Mouse (Mus musculus) liver, adult (tissue): Measurements from ENCODE around the gene Aldh3b3.

ENCODE experiments used
- GATA4 ChIP-seq: IDR thresholded peaks from 2 replicates; pipeline ENCODE4 v1.6.1; 2014; ENCODE audit warnings: mild to moderate bottlenecking, low read length; ENCODE audit not compliant: insufficient replicate concordance

The Aldh3b3 gene

DNA sequence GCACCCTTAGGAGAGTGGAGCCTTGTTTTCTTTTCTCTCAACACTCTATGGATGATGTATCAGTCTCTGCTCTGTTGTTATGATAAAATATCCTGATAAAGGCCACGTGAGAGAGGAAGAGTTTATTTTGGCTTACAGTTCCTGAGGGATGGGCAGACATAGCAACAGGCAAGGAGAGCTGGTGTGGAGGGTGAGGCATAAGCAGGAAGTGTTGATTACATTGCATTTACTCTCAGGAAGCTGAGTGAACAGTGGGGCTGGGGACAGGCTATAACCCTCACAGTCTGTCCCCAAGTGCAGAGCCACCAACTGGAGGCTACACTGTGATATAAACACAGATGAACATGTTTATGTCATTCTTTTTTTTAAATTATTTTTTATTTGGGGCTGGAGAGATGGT lies 6.3 kb upstream of the Aldh3b3 start:
- no peak for TF ChIP-seq GATA4

DNA sequence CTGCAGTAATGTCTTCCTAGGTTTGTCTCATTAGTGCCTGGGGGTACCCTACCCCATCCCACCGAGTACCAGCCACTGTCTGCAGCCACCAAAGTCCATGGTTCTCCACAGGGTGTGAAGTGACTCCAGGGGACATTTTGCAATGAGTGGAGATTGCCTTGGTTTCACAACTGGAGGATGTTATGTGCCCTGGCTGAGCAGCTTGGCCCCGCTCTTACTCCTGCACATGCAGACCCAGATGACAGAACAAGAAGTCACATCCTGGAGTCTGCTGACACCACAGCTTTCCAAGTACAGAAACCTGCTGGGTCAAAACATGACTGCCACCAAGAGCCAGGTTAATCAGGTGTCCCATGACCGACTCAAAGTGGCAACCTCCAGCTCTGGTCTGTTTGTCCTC lies 3.4 kb upstream of the Aldh3b3 start:
- no peak for TF ChIP-seq GATA4

DNA sequence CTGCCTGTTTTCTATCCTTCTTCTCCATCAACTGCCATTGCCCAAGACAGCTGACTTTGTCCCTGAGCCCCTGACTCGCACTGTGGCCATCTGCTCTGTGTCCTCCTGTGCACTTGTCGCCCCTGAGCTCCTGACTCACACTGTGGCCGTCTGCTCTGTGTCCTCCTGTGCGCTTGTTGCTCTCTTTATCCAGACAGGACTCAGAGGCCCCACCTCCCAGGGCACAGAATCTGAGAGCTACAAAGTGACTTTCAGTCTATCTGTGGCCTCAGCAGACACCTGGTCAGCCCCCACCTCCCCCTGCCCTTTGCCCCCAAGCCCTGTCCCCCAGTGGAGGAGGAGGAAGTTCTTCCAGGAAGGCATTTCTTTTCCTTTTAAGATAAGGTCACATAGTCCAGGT lies 2.6 kb upstream of the Aldh3b3 start:
- TF ChIP-seq GATA4: no peak

DNA sequence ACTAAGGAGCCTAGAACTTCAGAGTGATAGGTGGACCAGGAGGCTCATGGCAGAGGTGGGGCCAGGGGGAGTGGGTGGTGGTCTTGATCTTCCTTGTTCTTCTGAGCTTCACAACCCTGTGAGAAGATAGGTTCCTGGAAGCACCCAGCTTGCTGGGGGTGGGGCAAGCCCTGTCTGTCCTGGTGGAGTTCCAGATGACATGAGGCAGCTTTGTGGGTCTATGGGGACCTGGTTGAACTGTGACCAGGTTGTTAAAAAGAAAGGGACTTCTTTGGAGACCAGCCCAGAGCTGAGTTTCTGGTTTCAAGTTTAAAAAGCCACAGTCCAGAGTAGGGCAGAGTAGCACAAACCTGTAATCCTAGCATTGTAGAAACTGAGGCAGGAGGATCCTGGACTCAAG lies 585 bp downstream of the Aldh3b3 start:
- TF ChIP-seq GATA4: no peak

DNA sequence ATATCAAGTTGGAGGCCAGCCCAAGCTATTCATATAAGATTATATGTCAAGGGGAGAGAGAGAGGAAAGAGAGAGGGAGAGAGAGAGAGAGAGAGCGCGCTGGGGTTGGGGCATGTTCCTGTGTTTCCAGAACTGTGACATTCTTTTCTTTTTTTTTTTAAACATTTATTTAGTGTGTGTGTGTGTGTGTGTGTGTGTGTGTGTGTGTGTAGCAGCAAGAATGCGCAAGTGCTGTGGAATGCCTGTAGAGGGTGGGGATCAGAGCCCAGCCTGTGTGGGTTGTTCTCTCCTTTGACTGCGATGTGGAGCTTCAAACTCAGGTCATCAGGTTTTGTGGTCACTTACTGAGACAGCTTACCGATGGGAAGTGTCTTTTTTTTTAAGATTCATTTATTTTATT lies 1.8 kb downstream of the Aldh3b3 start:
- no peak for TF ChIP-seq GATA4

DNA sequence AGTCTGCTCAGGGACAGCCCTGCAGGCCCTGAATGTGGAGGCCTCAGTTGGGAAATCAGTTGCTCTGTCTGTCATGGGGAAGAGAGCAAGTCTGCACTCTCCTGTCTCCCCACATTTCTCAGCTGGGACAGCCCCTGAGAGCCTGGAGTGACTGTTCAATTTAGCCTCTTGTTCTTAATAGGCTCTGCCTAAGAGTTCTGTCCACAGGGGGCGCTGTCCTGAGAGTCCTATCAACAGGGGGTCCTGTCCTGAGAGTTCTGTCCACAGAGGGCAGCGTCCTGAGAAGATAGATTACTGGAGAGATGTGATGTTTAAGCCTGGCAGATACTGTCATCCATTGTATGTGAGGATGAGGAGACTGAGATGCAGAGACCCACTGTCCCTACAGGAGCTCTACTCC lies 4.0 kb downstream of the Aldh3b3 start:
- TF ChIP-seq GATA4: no peak

DNA sequence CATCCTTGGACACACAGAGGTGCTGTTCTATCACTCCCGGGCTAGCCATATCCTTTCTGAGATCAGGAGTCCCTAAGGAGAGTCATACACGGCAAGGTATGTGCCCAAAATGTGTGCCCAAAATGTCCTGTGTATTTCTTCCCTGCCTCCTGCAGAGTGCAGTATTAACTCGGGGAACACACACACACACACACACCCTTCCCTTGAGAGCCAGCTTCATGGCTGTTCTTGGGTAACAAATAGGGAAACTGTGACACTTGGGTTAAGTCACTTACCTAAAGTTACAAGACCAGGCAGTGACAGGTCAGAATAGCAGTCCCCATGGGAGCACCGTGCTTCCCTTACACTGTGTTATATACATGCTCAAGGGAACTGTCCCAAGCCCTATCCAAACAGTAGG lies 5.6 kb downstream of the Aldh3b3 start:
- TF ChIP-seq GATA4: no peak

DNA sequence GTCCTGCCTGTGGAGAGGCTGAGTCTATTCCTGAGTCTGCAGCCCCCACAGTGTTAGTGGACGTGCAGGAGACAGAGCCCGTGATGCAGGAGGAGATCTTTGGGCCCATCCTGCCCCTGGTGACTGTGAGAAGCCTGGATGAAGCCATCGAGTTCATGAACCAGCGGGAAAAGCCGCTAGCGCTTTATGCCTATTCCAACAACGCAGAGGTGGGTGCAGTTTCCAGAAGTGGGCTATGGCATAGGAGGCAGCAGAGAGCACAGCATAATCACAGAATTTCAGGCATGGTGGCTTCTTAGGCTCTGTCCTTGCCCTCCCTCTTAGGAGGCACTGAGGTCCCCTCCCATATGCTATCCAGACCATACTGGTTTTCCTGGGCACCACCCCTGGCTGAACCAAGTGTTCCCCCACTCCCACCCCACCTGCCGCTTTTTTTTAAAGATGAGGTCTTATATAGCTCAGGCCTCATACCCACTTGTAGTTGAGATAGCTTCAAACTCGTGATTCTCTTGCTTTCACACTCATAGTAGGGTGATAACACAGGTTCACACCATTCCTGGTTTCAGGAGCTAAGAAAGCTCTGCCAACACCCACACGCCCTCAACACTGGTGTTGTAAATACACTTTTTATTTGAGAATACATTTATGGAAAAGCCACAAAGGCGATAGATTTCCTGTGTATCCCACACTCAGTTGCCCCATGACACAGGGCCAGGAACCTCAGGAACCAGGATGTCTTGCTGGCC lies 8.1 kb downstream of the Aldh3b3 start:
- no peak for TF ChIP-seq GATA4

DNA sequence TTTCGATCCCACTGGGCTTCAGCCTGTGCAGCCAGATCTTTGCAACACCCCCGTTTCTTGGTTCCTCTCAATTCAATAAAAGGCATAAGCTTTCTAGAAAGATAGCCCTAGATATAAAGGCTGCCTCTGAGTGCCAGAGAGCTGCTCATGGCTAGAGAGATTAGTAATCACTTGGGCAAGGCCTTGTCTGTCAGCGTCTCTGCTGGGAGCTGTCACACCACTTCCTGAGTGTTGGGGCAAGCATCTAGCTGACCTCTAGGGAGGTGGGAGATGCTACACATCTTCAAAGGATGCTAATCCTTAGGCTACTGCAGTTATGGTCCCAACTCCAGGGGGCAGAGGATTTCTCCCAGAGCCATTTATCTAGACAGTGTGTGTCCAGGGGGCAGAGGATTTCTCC lies 8.8 kb downstream of the Aldh3b3 start:
- TF ChIP-seq GATA4: no peak

DNA sequence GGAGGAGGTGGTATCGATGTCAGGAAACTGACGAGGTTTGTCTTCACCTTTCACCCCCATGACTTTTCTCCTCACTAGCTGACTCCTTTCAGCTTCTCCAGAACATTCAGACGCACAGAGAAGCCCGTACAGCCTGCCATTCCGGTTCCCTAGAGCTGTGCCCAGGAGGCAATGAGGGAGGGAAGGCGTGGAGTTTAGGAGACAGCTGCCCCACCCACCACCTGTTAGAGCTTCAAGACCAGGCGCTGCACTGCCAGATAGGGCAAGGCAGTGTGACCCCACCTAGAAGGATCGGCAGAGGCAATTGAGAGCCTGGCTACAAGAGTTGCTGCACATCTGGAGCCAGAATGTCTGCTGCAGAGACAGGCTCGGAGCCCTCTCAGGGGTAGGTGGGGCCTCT lies 13.8 kb downstream of the Aldh3b3 start, which contains the start of gene Aldh3b2:
Aldh3b2 (plus strand) TSS at position 100 of the 400 bp plus-strand sequence.
- no peak for TF ChIP-seq GATA4

DNA sequence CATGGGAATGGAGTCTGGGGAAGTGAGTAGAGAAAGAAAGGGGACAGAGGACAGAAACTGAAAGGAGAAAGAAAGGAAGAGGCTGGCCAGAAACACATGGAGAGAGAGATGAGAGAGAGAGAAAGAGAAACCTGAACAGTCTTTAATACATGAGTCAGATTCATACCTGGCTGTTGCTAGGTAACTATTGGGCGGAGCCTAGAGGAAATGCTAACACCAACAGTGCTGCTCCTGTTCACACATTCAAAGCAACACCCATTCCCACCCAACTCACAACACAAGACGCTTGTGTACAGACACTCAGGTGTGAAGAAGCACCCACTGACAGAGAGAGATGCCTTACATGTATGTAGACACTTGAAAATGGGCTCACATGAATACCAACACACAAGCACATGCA lies 17.4 kb downstream of the Aldh3b3 start:
- TF ChIP-seq GATA4: no peak

DNA sequence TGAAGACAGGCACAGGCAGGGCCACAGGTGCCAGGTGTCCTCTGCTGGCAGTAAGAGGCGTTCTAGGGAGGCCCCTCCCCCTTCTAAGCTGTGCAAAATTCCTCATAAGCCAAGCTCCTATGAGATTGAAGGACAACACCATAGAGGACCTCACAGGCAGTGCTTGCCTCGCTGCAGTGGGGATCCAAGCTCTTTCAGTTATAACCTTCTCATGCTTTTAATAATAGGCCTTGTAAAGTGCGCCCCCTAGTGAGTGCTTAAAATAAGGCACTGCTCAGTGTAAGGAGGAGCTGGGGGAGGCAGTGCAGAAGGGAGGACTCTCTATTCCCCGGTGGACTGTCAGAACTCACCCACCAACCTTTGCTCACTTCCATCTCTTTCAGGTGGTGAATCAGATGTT lies 21.9 kb downstream of the Aldh3b3 start:
- no peak for TF ChIP-seq GATA4

DNA sequence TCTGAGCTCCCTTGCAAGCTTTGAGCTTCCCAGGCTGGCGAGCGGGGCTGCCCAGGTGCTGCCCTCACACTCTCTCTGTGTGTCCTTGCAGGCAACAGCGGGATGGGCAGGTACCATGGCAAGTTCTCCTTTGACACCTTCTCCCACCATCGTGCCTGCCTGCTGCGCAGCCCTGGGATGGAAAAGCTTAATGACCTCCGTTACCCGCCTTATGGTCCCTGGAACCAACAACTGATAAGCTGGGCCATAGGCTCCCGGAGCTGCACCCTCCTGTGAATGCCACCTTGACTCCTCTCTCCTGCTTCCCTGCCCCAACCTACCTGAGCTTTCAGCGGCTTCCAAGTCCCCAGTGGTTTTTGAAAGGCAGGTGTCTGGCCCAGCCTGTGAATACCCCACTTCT lies 22.5 kb downstream of the Aldh3b3 start:
- TF ChIP-seq GATA4: no peak

DNA sequence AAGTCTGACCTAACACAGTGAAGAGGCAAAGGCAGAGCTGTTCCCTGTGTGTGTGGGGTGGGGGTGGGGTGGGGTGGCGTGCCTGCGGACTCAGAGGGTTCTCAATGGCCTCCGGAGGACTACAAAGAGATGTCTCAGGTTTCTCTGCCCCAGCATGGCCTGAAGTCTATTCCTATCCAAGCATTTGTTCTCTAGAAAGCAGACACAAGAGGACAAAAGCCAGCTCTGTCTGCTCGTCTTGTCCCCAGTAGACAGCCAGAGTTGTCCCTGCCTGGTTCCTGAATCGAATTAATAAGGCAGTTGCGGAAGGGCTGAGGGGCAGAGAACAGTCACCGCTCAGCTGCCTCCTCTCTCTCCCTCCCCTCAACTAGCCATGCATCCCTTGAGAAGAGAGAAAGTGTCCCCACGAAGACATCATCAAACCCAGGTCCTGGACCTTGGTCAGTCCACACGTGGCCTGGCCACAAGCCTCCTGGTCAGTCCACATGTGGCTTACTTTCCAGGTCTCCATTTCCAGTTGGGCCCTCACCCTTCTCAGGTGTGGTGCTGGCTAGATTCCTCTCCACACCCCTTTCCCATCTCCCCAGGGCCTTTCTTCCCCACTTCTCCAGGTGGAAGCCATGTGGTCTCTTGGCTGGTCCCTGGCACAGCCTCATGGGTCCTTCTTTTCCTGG lies 25.2 kb downstream of the Aldh3b3 start:
- TF ChIP-seq GATA4: no peak

DNA sequence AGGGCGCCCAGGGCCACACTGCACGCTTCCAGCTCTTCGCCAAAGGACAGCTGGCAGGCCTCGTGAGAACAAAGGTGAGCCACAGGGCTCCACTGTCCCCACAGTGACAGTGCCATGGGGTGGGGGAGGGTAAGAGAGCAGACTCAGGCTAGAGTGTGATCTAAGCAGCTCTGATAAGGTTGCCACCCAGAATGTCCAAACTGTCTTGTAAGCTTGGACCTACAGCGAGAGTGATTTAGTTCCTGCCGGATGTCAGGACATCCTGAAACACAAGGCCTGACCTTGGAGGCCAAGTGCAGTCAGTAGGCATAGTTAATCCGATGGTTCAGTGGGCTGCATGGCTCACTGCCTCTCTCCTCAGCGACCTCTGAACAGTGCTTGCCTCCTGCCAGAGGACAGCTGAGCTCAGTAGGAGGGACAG lies 26.8 kb downstream of the Aldh3b3 start:
- TF ChIP-seq GATA4: peak; percentile 84; the same call in 1 of the 2 replicates

DNA sequence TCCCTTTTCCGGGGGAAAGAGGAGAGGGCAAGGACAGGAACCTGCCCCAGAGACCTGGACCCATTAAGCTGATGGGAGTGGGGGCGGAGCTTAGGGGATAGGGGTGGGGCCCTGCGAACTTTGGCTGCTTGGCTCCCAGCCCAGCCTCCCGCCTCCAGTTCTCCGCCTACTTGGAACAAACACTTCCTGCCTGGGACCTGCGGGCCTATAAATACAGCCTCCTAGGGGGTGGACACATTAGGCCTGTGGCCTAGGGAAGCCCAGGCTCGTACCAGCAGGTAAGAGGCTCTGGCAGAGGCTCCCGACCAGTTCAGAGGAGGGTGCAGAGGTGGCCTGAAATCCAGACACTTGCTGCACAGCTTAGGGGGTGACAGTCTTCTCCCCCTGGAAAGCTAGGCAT lies 27.9 kb downstream of the Aldh3b3 start, which contains the start of gene Acy3:
Acy3 (plus strand) TSS at position 237 of the 400 bp plus-strand sequence.
- TF ChIP-seq GATA4: no peak

DNA sequence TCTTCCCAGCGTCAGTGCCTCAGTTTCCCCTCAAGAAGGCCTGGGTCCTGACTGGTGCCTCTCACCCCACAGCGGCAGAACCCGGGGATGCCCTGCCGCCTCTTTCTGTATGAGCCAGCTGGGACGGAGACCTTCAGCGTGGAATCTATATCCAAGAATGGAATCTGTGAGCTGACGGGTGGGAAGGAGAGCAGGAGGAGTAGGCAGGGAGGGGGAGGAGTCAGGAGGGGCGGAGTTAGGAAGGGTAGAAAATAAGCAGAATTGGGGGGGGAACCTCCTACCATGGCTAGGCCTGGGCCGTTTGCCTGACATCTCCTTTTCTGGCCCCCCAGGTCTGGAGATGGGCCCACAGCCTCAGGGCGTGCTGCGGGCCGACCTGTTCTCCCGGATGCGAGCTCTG lies 29.6 kb downstream of the Aldh3b3 start:
- no peak for TF ChIP-seq GATA4

DNA sequence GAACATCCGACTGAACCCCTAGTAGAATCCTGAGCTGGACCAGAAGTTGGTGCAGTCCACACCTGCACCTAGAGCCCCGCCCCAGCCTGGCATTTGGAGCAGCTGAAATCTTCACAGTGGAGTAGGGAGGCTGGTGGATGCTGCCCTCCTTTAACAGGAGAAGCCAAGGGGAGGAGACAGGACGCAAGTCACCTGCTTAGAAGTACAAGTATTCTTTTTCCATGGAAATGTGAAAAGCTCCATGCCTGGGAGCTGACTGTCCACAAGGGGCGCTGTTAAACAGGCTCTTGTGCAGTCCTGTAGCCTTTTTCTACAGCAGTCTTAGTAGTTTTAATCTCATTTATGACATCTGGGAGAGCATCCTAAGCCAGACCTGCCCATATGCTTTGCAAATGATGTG lies 30.3 kb downstream of the Aldh3b3 start:
- TF ChIP-seq GATA4: no peak
